Mouse (Mus musculus) hindbrain, postnatal 0 days (tissue): ENCODE measurements at regions not wholly inside any gene's neighbourhood (a gene's known extent, or its start where the extent isn't known, plus 50 kb on each side); places are given as distances from the start of the nearest gene placed in this dataset.

Source experiments
- ATAC-seq: fragments of 200-750 bp; cut with Nextera tagmentation; 2 replicates; pipeline ENCODE4 v1.8.0; 2017; ENCODE audit warnings: mild to moderate bottlenecking, moderate TSS enrichment, moderate library complexity
- DNase-seq: peaks from one replicate; pipeline ENCODE4 v3.0.0-alpha.2; 2015; ENCODE audit warnings: low spot score
- H3K27ac ChIP-seq: fragments of 300-500 bp; sonication (generic); 2 replicates; pipeline ENCODE4 v1.5.1; 2014; ENCODE audit warnings: mild to moderate bottlenecking
- H3K27me3 ChIP-seq: fragments of 300-500 bp; sonication (generic); 2 replicates; pipeline ENCODE4 v1.6.1; 2014; ENCODE audit warnings: low read length, mixed read lengths; ENCODE audit not compliant: insufficient read depth
- H3K36me3 ChIP-seq: fragments of 300-500 bp; sonication (generic); 2 replicates; pipeline ENCODE4 v1.6.1; 2014; ENCODE audit warnings: low read length, mixed read lengths; ENCODE audit not compliant: insufficient read depth
- H3K4me1 ChIP-seq: fragments of 300-500 bp; sonication (generic); 2 replicates; pipeline ENCODE4 v1.6.1; 2014; ENCODE audit warnings: antibody characterized with exemption, low read length, mixed read lengths; ENCODE audit not compliant: insufficient read depth
- H3K4me2 ChIP-seq: fragments of 300-500 bp; sonication (generic); 2 replicates; pipeline ENCODE4 v1.6.1; 2014; ENCODE audit warnings: low read depth, mild to moderate bottlenecking, low read length, moderate library complexity, mixed read lengths
- H3K4me3 ChIP-seq: fragments of 300-500 bp; sonication (generic); 2 replicates; pipeline ENCODE4 v1.5.1; 2014; ENCODE audit warnings: low read length
- H3K9ac ChIP-seq: fragments of 300-500 bp; sonication (generic); replicated peaks from 2 replicates; pipeline ENCODE4 v1.6.1; 2014; ENCODE audit warnings: mild to moderate bottlenecking, low read length, moderate library complexity, mixed read lengths
- H3K9me3 ChIP-seq: fragments of 300-500 bp; sonication (generic); 2 replicates; pipeline ENCODE4 v1.6.1; 2016; ENCODE audit warnings: low read length, mixed read lengths
- CTCF ChIP-seq: IDR thresholded peaks from 2 replicates; pipeline ENCODE4 v1.5.1; 2016; ENCODE audit warnings: antibody characterized with exemption, control low read depth, low read depth
- WGBS: fragments of 180-500 bp; shearing (Covaris S2); extraction: QIAGEN DNeasy Blood & Tissue Kit; methylation state at CpG from one replicate; pipeline ENCODE4 v1.1.7; 2014; 5-methylcytosine and 5-hydroxymethylcytosine counted together

DNA sequence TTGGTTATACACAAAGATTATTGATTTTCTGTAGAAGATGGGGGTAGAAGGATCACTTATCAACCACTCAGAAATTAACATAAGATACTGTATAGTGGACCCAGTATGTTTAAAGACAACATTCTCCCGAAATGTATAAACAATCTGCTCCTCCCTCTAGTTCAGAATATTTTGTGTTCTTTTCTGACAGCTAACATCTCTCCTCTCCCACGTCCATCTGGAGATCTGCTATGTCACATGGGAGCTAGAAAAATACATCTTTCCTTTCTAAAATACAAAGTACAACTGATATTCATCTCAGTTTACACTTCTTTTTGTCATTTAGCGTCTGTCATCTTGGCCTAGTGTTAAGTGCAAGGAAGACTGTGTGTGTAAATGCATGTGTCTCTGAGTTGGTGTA lies 500.2 kb upstream of the Jag1 start:
- no peak overlapping the region for H3K9ac ChIP-seq
- no peak for DNase-seq

DNA sequence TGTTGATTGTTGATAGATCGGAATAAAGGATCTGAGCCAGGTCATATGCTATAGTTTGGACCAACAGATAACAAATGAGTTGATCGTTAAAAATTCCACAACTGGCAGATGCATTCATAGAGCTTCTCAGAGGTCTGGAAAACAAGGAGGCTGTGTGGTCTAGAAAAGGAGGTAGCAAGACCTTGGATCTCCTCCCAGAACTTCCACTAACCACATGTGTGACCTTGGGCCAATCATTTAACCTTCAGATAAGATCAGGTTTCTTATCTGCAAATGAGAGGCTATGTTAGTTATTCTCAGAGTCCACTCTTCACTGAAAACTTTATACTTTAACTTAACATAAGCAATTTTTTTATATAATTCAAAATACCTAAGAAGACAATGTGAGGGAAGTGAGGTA lies 497.3 kb upstream of the Jag1 start:
- Histone ChIP-seq H3K27me3 (no peaks in the 10 kb centered on the region), H3K27ac (no peak overlapping the region), H3K36me3 (no peaks in the 10 kb centered on the region), H3K4me1 (no peaks in the 10 kb centered on the region), H3K4me2 (no peak overlapping the region), H3K9ac (no peak overlapping the region), H3K4me3 (no peak overlapping the region), H3K9me3 (no peaks in the 10 kb centered on the region)
- TF ChIP-seq CTCF = no peak
- DNase-seq (no peak), ATAC-seq (no peak)
- WGBS = 84% methylated on average over 2 of the region's 2 CpGs

More for the DNA sequence above, 500.2 kb upstream of the Jag1 start:
- H3K36me3 ChIP-seq = no peaks in the 10 kb centered on the region
- no peak for TF ChIP-seq CTCF
- H3K4me3 ChIP-seq = no peak overlapping the region
- H3K4me2 ChIP-seq = no peak overlapping the region
- 84% methylated on average over 3 of the region's 3 CpGs for whole genome bisulfite sequencing
- H3K9me3 ChIP-seq = no peaks in the 10 kb centered on the region
- H3K27me3 ChIP-seq = no peaks in the 10 kb centered on the region
- H3K27ac ChIP-seq = no peak overlapping the region
- no peak for ATAC-seq
- no peaks in the 10 kb centered on the region for H3K4me1 ChIP-seq

DNA sequence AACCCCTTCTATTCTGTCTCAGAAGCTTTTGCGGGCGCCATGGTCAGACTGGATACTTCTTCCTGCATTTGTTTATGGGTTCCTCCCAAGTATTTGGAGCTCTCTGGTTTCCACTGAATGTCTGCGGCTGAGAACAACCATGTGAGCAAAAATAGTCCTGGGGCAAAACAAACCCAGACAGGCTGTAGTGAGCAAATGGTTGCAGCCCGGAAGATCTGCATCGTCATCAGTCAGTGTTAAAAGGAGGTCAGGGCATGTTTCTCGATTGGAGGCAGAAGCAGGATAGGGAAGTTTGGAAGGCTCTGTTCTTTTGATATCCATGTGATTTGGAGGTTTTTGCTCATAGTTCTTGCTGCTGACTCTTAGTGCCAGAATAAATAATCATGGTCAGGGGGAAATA lies 492.1 kb upstream of the Jag1 start:
- 77% methylated on average over 6 of the region's 6 CpGs for WGBS

DNA sequence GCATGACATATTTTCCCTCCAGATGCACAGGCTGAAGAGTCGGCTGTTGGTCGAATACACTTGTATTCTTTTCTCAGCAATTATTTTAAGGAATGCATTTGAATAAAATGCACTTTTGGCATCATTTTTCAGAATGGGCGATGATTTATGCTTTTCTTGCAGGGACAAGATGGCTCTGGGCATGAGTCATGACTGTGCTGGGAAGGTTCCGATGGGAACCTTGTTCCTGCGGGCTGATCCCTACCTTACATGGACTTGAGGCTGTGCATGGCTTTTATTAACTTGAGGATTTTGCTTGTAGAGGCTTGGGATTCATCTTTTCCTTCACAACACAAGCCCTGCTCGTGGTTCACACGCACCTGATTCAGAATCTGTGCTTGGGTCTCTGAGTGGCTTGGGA lies 481.7 kb upstream of the Jag1 start:
- TF ChIP-seq CTCF = no peak
- Histone ChIP-seq H3K4me2 (no peak overlapping the region), H3K27me3 (no peaks in the 10 kb centered on the region), H3K4me3 (no peak overlapping the region), H3K9ac (no peak overlapping the region), H3K9me3 (no peaks in the 10 kb centered on the region), H3K27ac (no peak overlapping the region), H3K36me3 (no peaks in the 10 kb centered on the region), H3K4me1 (no peaks in the 10 kb centered on the region)
- WGBS = 81% methylated on average over 7 of the region's 7 CpGs
- DNase-seq (no peak), ATAC-seq (no peak)

More for the DNA sequence above, 492.1 kb upstream of the Jag1 start:
- no peaks in the 10 kb centered on the region for H3K36me3 ChIP-seq
- no peaks in the 10 kb centered on the region for H3K4me1 ChIP-seq
- TF ChIP-seq CTCF = no peak
- no peak overlapping the region for H3K4me3 ChIP-seq
- ATAC-seq = no peak
- no peak for DNase-seq
- H3K9me3 ChIP-seq = no peaks in the 10 kb centered on the region
- no peak overlapping the region for H3K4me2 ChIP-seq
- no peak overlapping the region for H3K27ac ChIP-seq
- no peaks in the 10 kb centered on the region for H3K27me3 ChIP-seq
- H3K9ac ChIP-seq = no peak overlapping the region

DNA sequence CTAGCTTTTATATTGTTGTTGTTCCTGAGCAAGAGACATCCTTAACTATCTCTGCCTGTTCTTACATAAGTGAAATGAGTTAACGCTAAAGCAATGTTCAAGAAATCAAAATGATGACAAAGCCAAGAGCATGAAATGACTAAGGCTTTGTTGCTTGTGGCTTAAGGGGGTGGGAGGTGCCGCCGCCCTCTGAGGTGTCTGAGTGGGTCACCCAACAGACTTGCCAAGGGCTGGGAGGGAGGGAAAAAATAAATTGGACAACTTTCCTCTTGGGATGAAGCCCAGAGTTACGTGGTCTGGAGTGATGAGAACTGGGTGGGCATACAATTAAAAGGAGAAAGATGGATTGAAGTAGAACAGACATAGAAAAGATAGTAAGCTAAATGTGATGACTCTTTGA lies 478.1 kb upstream of the Jag1 start:
- ATAC-seq = no peak
- no peaks in the 10 kb centered on the region for H3K27me3 ChIP-seq

DNA sequence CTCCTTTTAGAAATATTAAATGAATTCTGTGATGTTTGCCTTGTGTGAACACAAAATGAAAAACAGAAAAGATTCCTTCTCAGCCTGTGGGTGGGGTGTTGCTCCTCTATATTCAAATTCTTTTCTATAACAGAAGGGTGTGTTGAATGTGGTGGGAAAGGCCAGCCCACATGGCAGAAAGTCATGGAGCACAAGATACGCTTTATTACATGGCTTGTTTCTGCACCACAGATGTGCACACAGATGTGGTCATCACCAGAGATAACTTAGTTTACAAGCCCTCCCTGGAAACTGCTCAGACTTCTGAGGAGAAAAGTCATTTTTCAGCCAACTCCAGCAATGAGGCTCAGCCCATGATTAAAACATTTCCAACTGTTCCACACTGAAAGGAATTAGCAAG lies 475.1 kb upstream of the Jag1 start:
- Histone ChIP-seq H3K36me3 (no peaks in the 10 kb centered on the region), H3K4me1 (no peaks in the 10 kb centered on the region), H3K4me2 (no peak overlapping the region), H3K27ac (no peak overlapping the region), H3K4me3 (no peak overlapping the region), H3K9me3 (no peaks in the 10 kb centered on the region), H3K27me3 (no peaks in the 10 kb centered on the region), H3K9ac (no peak overlapping the region)
- WGBS = 79% methylated on average over 1 of the region's 1 CpGs
- no peak for ATAC-seq
- TF ChIP-seq CTCF = no peak
- no peak for DNase-seq

More for the DNA sequence above, 478.1 kb upstream of the Jag1 start:
- Histone ChIP-seq H3K9me3 (no peaks in the 10 kb centered on the region), H3K4me3 (no peak overlapping the region), H3K4me2 (no peak overlapping the region), H3K9ac (no peak overlapping the region), H3K4me1 (no peaks in the 10 kb centered on the region), H3K27ac (no peak overlapping the region), H3K36me3 (no peaks in the 10 kb centered on the region)
- no peak for DNase-seq
- TF ChIP-seq CTCF = no peak
- WGBS = 86% methylated on average over 4 of the region's 4 CpGs

DNA sequence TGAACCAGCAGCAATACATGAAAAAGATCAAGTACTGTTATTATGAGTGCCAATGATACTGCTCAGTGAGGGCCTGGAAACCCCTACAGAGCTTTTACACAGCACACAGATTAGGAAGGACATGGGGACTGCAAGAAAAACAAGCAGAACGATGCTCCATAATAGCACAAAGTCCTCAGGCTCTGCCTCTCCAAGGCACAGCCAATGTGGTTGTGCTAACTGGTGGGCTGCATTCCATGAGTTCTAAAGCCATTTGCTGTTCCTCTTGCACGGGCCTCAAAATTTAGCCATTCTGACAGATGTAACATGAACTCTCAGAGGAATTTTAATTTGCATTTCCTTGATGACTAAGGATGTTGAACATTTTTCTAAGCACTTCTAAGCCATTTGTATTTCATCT lies 465.0 kb upstream of the Jag1 start:
- Histone ChIP-seq H3K4me2 (no peak overlapping the region), H3K9me3 (no peaks in the 10 kb centered on the region), H3K9ac (no peak overlapping the region), H3K4me1 (no peaks in the 10 kb centered on the region), H3K4me3 (no peak overlapping the region), H3K27me3 (no peaks in the 10 kb centered on the region), H3K36me3 (no peaks in the 10 kb centered on the region), H3K27ac (no peak overlapping the region)
- WGBS = 27% methylated on average over 2 of the region's 2 CpGs
- ATAC-seq (no peak), DNase-seq (no peak)
- TF ChIP-seq CTCF = no peak

DNA sequence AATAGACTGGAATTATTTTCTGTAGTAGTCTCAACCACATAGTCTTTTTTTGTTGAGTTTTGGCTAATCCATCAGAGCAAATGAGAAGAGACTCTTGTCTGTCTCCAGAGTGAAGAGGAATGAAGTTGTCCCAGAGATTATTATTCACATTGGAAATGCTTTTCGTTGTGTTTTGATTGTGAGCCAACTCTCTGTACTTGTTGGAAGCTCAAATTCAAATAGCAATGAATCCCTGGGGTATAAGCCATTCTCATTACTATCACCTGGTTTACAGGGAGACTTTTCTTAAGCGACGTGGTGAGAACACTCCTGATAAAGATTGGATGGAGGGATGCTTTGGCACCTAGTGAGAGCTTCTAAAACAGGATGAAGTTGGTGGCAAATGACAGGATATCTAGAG lies 459.3 kb upstream of the Jag1 start:
- no peak overlapping the region for H3K9ac ChIP-seq
- TF ChIP-seq CTCF = no peak
- no peaks in the 10 kb centered on the region for H3K4me1 ChIP-seq
- no peaks in the 10 kb centered on the region for H3K36me3 ChIP-seq
- H3K27ac ChIP-seq = no peak overlapping the region
- WGBS = 62% methylated on average over 3 of the region's 3 CpGs
- no peak overlapping the region for H3K4me2 ChIP-seq
- DNase-seq (no peak), ATAC-seq (no peak)
- no peak overlapping the region for H3K4me3 ChIP-seq
- H3K9me3 ChIP-seq = no peaks in the 10 kb centered on the region
- no peaks in the 10 kb centered on the region for H3K27me3 ChIP-seq
